Mouse (Mus musculus) gastrocnemius, adult 18-20 months (tissue): Measurements from ENCODE around the gene Fmo5. TPM values are rescaled to one million over a fixed set of nuclear protein-coding genes. Genes with fewer than 3 reads are reported as not detected.

ENCODE experiments used
- DNase-seq: peaks from one replicate; pipeline ENCODE4 v3.0.0; 2021; ENCODE audit warnings: low spot score
- long read RNA-seq, 2 experiments: library from polyadenylated mRNA; stranded (forward); transcript quantifications; one replicate each; pipeline ENCODE4 v2.0.0; 2021
- total RNA-seq, 2 experiments: library from RNA; stranded (reverse); gene quantifications; 2 replicates each; pipeline ENCODE4 v1.2.3; 2021

Gene Fmo5
- 1 to 10 TPM; 5.7 to 6.5 TPM for total RNA-seq
- long read RNA-seq, experiment 1, full-length matches to known transcripts: 2 of 8 reads
- long read RNA-seq, experiment 1, partial matches to known transcripts: 0 of 8 reads
- long read RNA-seq, experiment 1, other reads (novel, unspliced or antisense): 6 of 8 reads
- long read RNA-seq, experiment 2, partial matches to known transcripts: 0 of 4 reads
- long read RNA-seq, experiment 2, other reads (novel, unspliced or antisense): 4 of 4 reads

DNA sequence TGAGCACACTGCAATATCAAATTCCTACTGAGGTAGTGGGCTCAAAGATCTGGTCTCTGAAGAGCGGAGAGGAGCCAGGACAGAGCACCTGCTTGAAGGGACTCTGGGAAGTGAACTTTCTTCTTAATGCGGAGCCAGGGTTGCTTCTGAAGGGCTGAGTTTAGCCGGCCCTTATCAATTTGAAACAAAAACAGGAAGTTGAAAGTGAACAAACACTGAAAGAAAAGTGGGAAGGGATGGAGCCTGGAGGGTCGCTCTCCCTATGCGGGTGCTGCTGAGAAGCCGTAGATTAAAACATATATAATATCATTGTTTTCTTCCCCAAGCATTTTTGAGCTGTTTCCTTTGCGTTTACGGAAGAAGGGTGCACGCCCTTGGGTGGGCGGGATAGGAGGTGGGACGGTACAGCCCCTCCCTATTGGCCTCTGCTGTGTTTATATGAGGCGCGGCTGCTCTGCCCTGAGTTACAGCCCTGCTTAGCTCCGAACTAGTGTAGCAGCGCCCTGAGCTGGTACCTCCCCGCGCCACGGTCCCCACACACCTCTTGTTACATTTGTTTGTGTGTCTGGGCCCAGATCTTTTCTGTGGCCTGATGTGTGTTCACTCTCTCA is at the start of gene Fmo5:
TSS of gene Fmo5 (plus strand) at position 414 of the 611 bp plus-strand sequence.
- DNase-seq: peak; percentile 76

DNA sequence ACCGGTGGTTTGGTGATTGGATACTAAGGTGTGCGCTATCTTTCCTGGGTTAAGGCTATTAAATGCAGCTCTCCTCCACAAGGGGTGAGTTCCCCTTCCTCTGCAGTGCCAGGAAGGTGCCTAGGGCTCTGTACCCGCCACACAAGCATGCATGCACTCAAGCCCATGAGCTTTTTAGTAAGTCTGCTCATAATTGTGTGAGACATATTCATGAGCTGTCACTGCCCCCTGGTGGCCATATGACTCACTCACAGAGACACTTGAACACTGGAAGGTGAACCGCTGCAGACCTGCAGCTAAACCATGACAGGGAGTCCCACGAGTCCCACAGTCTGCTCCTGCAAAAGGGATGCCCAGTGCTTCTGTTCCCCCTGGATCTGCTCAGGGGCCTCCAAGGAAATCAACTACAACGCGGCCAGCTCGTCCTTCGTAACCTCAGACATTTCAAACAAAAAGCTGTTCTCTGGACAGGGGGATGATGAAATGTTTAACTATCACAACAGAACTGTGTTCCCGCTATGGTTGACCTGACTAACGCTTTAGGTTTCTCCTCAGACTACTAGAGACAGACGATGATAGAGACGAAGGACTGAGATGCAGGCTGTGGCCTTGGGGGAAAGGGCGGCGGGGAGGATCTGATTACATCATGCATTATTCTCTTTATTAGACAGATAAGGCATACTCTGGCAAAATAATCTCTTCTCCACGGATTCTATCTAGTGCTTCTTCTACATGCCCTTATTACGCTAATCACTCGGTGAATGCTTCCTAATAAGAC is 43.0 kb upstream of the Fmo5 start:
- DNase-seq: peak; percentile 54

DNA sequence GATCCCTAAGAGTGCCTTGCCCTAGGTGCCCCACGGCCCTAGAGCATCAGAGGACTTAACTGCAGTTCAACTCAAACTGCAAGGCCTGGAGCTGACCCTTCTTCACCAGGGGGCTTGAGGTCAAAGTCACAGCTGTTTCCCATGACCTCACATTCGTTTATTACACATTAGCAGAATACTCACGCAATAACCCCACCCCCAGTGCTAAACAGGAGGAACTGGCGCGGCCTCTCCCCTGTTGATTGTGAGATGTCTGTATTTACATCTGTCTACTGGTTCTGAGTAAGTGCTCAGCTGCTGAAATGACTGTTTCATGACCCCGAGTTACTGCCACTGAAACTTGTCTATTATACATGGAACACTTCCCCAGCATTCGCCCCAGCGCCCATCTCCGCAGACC is 40.9 kb upstream of the Fmo5 start:
- DNase-seq: no peak

DNA sequence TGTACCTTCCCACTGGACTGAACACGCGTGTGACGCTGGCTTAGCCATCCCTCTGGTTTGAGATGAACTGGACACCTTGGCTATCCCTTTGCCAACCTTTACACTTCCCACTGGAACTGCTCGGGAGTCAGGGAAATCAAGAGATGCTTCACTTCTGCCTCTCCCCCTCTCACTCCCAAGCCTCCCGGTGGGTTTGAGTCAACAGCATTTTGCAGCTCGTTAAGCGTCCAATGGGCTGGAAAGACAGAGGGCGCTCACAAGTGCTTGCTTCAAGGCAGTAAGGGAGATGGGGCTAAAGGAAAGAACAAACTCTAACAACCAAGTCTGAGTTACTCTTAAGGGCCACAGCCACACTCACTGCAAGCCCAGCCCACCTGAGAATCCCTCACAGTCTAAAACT is 37.9 kb upstream of the Fmo5 start:
- no peak for DNase-seq

DNA sequence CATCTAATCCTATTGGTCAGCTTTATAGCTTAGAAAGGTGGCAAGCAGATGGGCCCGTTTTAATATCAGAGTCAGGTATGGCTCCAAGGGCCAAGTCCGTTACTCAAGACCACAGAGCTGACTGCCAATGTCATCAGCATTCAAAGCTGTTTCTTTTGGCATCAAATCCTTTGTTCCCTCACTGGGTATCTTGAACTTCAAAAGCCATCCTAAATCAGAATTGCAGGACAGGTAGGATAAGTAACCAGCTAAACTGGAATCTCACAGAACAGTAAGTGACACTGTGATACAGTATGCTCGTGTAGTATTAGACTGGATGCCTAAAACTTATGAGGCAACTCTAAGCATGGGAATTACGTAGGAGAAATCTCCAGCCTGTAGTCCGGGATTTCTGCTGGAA is 35.5 kb upstream of the Fmo5 start:
- DNase-seq: no peak

DNA sequence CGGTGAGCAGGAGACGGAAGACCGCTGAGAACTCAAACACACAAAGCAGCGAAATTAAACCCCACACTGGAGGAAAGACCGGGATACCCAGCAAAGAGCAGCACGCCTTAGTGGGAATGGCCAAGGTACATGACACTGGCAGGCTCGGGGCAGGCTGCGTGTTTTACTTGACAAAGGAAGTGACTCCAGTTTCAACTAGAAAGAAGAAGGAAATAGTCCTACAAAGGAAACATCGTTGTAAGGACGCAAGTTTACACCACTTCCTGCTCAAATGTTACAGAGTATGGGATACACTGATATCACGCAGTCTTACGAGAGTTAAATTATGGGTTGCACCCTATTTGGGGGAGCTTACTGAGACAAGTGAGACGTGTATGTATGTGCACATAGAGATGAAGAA is 34.5 kb upstream of the Fmo5 start:
- no peak for DNase-seq

DNA sequence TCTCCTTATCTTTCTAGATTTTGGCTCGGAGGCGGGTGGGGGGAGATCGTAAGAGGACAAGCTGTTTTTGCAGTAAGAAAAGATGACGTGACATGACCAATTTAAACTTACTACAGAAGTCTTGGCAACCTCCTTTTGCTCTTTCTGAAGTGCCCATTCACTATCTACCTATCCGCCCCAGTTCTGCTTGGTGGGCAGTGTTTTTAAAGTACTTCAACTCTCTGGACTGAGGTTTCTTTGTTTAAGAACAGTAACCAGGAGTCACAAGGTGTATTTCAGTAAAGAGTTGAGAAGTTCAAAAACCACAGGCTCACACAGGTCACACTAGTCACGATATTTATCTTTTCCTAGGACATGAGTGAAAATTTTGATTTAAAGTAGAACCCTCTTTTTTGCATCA is 33.5 kb upstream of the Fmo5 start:
- no peak for DNase-seq

DNA sequence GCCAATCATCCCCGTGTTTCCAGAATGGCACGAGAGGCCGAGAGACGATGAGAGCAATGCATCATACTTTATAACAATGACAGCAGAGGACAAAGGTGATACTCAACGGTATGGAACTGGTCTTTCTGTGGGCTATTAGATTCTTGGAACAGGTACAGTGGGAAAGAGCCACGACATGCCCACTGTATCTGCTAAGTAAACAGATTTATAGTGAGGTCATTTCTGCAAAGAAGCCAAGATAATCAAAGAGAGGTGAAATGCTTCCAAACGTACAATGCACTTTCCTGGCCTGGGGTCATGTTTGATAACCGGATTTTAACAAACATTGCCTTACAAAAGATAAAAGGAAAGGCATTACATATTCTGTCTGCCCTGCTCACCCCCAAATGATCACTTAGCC is 31.8 kb upstream of the Fmo5 start:
- DNase-seq: no peak

DNA sequence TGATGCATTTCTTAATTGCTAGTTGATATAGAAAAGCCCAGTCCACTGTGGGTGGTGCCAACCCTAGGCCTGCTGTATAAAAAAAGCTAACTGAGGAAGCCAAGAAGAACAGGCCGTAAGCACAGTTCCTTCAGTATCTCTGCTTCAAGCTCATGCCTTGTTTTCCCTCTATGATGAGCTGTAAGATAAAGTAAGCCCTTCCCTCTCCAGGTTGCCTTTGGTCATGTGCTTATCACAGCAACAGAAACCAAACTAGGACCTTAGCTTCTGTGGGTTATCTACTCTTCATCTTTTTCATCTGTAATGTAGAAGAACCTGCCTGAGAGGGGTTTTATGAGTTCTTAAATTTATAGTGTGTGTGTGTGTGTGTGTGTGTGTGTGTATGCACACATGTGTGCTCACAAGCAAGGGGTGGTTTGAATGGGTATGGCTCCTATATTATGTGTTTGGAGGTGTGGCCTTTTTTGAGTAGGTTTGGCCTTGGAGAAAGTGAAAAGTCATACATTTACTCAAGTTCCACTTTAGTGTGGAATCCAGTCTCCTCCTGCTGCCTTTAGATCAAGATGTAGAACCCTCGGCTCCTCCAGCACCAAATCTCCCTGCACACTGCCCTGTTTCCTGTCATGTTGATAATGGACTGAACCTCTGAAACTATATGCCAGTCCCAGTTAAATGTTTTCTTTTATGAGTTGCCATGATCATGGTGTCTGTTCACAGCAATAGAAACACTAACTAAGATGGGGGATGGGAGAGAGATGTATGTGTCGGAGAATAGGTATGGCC is 28.4 kb upstream of the Fmo5 start:
- no peak for DNase-seq

DNA sequence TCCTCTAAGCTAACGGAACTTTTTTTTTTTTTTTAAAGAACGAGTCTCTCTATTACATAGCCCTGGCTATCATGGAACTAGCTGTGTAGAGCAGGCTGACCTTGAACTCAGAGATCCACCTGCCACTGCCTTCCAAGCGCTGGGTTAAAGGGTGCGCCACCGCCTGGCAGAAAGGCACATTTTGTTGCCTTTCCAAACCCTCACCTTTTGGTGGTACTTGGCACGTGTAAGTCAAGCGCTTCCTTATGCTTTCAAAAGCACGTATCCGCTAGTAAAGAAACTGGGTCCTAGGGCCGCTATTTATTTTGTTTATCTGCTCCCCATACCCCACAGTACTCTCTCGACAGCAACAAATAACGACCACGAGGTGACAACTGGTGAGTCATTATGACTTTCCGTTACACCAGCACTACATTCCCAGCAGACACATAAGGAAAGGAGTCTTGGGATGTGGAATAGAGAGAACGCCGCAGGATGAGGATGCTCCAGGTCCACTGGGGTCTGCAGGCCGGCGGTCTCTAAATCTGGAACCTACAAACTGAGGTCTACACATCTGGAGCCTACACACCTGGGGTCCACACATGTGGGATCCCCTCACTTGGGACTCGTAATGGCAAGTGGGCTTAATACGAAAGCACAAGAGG is 19.3 kb upstream of the Fmo5 start:
- peak; percentile 25 for DNase-seq

DNA sequence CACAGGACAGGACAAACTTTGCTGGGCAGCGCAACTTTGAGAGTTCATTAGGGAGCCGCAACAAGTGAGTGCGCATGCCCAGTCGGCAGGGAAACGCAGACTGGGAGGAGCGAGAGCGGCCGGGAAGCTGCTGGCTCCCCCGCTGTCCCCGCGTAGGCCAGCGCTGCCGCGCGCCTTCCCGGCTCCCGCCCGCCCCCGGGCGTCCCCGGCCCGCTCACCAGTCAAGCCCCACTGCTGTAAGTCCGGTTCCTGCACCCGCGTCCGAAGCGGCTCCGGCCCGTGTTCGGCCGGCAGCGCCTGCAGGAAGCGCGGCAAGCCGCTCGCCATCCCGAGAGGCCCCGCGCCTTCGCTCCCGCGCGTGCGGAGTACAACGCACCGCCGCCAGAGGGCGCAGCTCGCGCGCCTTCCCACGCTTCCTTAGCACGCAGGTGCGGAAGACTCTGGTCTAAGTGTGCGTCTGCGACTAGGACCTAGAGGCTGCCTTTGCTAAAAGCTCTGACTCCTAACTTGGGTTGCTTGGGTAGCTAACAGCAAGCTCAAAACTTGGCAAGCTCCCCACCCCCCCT is 18.7 kb upstream of the Fmo5 start, which contains the start of gene Chd1l:
TSS of gene Chd1l (minus strand) at position 359 of the 566 bp plus-strand sequence.
- peak; percentile 89 for DNase-seq

DNA sequence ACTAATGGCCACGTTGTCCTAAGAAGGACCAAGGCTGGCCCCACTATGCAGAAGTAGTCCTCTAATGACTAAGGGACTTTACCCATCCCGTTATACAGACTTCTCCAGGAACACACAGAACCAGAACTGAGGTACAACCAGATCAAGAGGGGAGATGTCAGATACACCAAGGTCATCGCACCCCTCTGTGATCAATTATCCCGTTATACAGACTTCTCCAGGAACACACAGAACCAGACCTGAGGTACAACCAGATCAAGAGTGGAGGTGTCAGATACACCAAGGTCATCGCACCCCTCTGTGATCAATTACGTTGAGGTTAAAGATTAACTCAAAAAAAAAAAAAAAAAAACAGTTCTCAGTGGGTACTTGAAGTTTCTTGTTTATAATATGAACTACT is 17.6 kb upstream of the Fmo5 start:
- DNase-seq: no peak

DNA sequence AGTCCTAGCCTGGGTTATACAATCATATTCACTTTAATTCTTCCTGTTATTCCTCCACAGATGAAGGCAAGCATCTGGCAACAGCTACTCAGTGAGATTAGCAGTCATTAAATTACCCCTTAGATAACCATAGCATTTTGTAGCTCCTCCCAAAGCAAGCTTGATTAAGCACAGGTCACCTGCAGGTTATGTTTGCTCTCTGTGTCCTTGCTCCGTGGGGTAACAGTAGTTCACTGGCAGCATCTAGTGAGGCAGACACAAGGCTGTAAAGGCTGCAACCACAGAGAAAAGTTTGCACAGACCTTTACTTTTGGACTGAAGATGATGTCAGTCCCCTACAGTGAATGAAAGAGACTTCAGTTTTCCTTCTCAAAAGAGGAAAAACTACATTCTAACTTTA is 13.4 kb upstream of the Fmo5 start:
- DNase-seq: no peak

DNA sequence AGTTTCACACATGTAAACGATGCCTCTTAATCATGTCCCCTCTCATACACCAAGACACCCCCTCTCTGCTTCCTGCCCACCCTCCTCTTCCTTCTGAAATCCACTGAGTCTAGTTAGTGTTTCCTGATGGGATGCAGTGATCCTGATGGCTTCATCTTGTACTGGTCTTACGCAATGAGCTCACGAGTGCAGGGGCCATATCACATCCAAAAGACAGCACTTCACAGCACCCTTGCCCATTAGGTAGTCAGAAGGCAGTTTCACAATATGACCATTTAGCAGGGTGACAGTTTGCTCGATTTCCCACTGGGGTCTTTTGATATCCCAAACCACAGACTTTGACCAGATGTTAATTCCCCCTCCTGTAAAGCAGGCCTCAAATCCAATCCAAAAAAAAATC is 12.7 kb upstream of the Fmo5 start:
- DNase-seq: no peak

DNA sequence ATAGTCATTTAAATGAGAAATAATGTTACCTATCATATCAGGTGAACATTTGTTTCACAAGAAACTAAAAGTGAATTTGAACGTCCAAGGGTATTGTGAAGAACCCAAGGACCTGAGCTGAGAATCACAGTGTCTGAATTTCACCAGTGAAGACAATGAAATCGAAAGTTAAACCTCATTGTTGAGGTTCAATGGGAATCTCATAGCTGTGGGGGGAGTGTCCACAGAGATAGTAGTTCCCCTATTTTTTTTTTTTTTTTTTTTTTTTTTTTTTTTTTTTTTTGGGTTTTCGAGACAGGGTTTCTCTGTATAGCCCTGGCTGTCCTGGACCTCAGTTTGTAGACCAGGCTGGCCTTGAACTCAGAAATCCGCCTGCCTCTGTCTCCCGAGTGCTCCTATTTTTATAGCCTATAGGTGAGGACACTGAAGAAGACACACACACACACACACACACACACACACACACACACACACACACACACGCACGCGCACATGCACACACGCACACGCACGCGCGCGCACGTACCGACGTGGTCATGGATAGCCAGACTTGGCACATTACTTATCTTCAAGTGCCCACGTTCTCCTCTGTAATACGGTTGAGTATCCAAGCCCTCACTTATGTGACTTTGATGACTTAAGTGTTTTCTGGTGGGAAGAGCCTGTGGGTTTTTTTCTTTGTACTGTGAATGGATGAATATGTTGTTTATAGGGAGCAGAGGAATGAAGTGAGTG is 11.3 kb upstream of the Fmo5 start:
- DNase-seq: no peak

DNA sequence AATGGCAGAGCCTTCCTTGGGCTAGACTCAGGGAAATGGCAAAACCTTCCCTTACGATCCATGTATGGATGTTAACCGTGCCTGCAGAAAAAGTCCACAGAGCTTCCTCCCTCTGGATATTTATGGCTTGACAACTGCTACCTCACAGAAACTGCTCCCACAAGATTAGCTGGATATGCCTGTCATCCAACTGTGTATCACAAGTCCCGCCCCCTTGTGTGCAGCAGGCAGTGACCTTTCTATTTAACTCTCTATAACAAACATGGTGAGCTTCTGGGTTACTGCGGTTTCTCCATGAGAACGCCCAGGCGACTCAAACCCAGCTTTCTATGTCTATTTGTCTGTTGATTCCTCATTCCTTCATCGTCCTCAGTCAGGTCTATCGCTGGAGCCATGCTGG is 10.7 kb upstream of the Fmo5 start:
- no peak for DNase-seq

DNA sequence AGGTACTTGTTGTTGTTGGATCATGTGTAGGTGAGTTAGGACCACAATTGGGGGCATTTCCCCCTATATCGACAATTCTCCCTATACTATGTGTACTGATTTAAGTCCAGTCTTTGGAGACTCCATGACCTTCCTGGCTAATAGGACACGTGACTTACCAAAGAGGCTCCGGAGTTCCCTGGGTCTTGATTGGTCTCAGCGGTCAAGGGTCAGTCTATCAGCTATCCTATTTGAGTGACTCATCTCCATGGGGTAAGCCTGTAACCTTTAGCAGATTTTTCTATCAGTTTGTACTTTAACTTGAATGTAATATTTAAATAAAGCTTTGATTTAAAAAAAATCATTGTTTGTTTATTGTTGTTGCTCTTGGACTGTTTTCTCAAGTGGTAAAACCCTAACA is 7.9 kb upstream of the Fmo5 start:
- DNase-seq: no peak

DNA sequence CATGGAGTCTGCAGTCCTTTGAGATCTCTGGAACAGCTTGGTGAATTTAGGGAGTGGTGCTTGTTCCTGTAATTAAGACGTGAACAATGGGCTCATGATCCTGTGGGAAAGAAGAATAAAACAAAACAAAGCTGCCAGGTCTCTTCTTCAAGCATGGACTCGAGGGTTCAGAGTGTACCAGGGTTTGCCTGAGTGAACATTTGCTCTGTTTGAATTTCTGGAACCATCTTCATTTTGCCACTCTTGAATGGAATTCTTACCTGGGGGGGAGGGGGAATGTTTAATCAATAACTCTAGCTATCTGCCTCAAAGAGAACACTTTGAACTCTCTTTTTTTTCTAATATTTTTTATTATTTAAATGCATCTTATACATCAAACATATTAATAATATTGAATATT is 4.0 kb upstream of the Fmo5 start:
- DNase-seq: no peak

DNA sequence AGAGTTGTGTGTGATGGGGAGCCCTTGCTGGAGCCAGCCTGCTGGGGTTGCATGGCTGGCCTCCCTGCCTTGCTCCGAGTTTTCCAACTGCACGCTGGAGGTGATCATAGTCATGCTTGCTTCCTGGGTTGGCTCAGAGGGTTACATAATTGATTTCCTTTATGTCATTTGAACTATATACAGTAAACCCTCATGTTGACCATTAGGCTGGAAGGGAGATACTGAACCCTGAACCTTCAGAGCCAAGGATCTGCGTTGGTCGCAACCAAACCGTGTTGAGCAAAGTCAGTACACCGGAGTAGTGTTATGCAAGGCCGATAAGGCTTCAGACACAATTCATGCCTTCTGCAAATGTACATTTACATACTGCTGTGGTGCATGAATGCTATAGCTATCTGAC is 711 bp upstream of the Fmo5 start:
- DNase-seq: no peak

DNA sequence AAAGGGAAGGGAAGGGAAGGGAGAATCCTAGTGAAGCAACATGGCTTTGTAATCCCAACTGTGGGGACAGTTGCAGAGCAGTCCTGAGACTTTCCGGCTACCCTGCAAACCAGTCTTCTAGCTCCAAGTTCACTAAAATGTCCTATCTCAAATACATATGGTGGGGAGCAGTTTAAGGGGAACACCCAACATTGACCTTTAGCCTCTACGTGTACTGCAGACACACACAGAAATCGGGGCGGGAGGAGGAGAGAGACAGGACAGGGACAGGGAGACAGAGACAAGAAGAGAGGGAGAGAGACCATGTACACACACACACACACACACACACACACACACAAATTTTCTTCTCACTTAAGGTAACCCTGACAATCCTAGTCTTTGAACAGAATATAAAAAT is 1.3 kb downstream of the Fmo5 start:
- no peak for DNase-seq

DNA sequence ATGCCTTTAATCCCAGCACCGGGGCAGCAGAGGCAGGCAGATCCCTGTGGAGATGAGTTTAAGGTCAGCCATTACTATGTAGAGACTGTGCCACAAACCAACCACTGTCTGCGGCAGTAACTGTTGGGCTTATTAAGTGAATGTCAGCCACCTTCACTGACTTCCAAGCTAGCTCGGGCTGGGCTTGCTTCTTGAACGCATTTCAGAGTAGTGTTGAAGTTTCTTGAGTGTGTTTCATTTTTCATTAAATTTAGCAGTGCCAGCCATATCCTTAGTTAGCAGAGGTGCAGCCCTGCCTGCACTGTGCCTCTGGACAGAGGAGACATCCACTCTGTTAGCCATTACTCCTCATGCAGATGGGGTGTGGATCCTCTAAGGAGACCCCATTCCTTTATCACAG is 2.1 kb downstream of the Fmo5 start:
- no peak for DNase-seq
